Mouse (Mus musculus) limb, embryonic 13.5 days (tissue): ENCODE measurements around the gene Crispld2. TPM values are rescaled to one million over a fixed set of nuclear protein-coding genes. Genes with fewer than 3 reads are reported as not detected.
A peak's percentile ranks its signal among the peaks of the same experiment; 100 is the strongest.

Experiments
- ATAC-seq: fragments of 200-750 bp; cut with Nextera tagmentation; 2 replicates; pipeline ENCODE4 v1.8.0; 2017; ENCODE audit warnings: low read depth, moderate number of reproducible peaks, moderate TSS enrichment; ENCODE audit not compliant: low FRiP score
- H3K27ac ChIP-seq: fragments of 300-500 bp; sonication (generic); 2 replicates; pipeline ENCODE4 v1.5.1; 2015; ENCODE audit warnings: inconsistent platforms, mild to moderate bottlenecking, moderate library complexity
- H3K27me3 ChIP-seq: fragments of 300-500 bp; sonication (generic); 2 replicates; pipeline ENCODE4 v1.6.1; 2015; ENCODE audit warnings: mild to moderate bottlenecking, inconsistent platforms
- H3K36me3 ChIP-seq: fragments of 300-500 bp; sonication (generic); 2 replicates; pipeline ENCODE4 v1.6.1; 2015; ENCODE audit warnings: inconsistent platforms, mild to moderate bottlenecking, moderate library complexity
- H3K4me1 ChIP-seq: fragments of 300-500 bp; sonication (generic); 2 replicates; pipeline ENCODE4 v1.6.1; 2015; ENCODE audit warnings: inconsistent platforms
- H3K4me2 ChIP-seq: fragments of 300-500 bp; sonication (generic); replicated peaks from 2 replicates; pipeline ENCODE4 v1.6.1; 2015; ENCODE audit warnings: inconsistent platforms, mild to moderate bottlenecking, moderate library complexity
- H3K4me3 ChIP-seq: fragments of 300-500 bp; sonication (generic); 2 replicates; pipeline ENCODE4 v1.5.1; 2015; ENCODE audit warnings: moderate library complexity, mild to moderate bottlenecking, inconsistent platforms
- H3K9ac ChIP-seq: fragments of 300-500 bp; sonication (generic); 2 replicates; pipeline ENCODE4 v1.6.1; 2015; ENCODE audit warnings: mild to moderate bottlenecking, inconsistent platforms
- H3K9me3 ChIP-seq: fragments of 300-500 bp; sonication (generic); 2 replicates; pipeline ENCODE4 v1.6.1; 2016; ENCODE audit warnings: inconsistent platforms
- WGBS: fragments of 180-500 bp; shearing (Covaris S2); methylation state at CpG from one replicate; pipeline ENCODE4 v1.1.7; 2015; 5-methylcytosine and 5-hydroxymethylcytosine counted together
- polyA plus RNA-seq: library from polyadenylated mRNA; unstranded; fragments of >200 nt; fragmentation: Nextera tagmentation; extraction: Ambion mirVana; gene quantifications from 2 replicates; pipeline ENCODE4 v1.2.1, GENCODE M21; 2015

Crispld2 gene
- polyA plus RNA-seq, 1 experiment from 2014 or later = 7.1 TPM

DNA sequence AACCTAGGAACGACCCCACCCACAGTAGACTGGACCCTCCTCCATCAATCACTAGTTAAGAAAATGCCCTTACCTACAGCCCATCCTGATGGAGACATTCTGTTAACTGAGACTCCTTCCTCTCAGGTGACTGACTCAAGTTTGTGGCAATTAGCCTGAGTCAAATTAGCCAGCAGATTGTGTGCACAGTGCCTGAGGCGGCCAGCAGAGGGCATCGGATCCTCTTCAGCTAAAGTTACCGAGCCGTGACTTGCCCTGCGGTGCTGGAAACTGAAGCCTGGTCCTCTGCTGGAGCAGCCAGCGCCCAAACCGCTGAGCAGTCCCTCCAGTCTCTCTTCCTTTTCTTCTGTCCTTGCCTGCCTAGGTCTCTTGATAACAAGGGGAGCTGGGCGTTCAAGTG, 24.8 kb upstream of the Crispld2 start:
- H3K9me3 ChIP-seq = peaks cover 10% of the 10 kb centered on the region
- WGBS = 87% methylated on average over 9 of the region's 9 CpGs
- H3K27me3 ChIP-seq = no peaks in the 10 kb centered on the region
- peaks cover 10% of the 10 kb centered on the region; the same call in 1 of the 2 replicates for H3K4me1 ChIP-seq
- no peak overlapping the region for H3K4me3 ChIP-seq
- H3K27ac ChIP-seq = no peak overlapping the region
- no peaks in the 10 kb centered on the region for H3K36me3 ChIP-seq
- H3K4me2 ChIP-seq = no peak overlapping the region
- ATAC-seq = no peak
- H3K9ac ChIP-seq = no peak overlapping the region

DNA sequence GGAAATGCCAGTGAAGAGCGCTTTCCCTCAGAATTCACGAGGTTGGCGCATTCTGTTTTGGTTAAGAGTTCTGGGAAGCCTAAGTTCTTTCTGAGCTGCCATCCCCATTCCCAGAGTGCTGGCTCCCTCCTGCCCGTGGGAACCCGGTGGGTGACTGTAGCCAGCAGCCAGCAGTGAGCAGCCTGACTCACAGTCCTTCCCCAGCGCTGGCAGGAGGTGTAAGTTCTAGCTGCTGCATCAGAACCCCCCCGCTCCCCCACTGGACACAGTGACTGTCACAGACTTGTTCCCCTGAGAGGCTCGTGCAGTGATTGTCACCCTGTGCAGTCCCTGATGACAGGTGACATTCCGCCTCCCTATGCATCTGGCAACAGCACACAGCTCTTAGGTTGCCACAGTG, 22.1 kb upstream of the Crispld2 start:
- Histone ChIP-seq H3K36me3 (no peaks in the 10 kb centered on the region), H3K4me2 (no peak overlapping the region), H3K9me3 (peaks cover 10% of the 10 kb centered on the region), H3K4me3 (no peak overlapping the region), H3K4me1 (peaks cover 16% of the 10 kb centered on the region), H3K27ac (no peak overlapping the region), H3K27me3 (no peaks in the 10 kb centered on the region), H3K9ac (no peak overlapping the region)
- WGBS = 78% methylated on average over 9 of the region's 9 CpGs
- no peak for ATAC-seq

DNA sequence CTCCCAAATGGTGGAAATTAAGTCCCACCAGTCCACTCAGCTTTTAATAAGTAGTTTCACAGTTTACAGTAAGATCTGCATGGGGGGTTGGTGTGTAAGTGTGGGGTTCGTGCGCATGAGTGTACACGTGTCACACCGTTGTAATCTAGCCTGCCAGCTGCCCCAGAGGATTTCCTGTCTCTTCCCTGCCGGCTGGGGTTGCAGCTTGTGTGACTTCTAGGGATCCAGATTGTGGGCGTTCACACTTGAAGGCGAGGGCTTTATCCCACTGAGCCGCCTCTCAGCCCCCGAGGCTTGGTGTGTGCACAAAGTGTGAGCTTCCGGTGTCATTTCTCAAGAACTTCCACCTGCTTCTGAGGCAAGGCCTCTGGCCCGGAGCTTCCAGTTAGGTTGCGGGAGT, 19.7 kb upstream of the Crispld2 start:
- no peaks in the 10 kb centered on the region for H3K36me3 ChIP-seq

GRCm38 (mm10) chr8:119978770-119979381, 13.4 kb upstream of the Crispld2 start:
- no peaks in the 10 kb centered on the region for H3K27me3 ChIP-seq
- H3K4me1 ChIP-seq = peaks cover 10% of the 10 kb centered on the region; the same call in 1 of the 2 replicates
- no peak overlapping the region for H3K4me2 ChIP-seq
- no peaks in the 10 kb centered on the region for H3K36me3 ChIP-seq
- no peak overlapping the region for H3K9ac ChIP-seq
- ATAC-seq = no peak
- no peak overlapping the region for H3K27ac ChIP-seq
- H3K9me3 ChIP-seq = no peaks in the 10 kb centered on the region
- WGBS = 65% methylated on average over 11 of the region's 11 CpGs
- H3K4me3 ChIP-seq = no peak overlapping the region

More for the DNA sequence above, 19.7 kb upstream of the Crispld2 start:
- 44% methylated on average over 12 of the region's 12 CpGs for WGBS
- Histone ChIP-seq H3K9me3 (peaks cover 3% of the 10 kb centered on the region; the same call in 1 of the 2 replicates), H3K27ac (no peak overlapping the region), H3K4me1 (peaks cover 16% of the 10 kb centered on the region), H3K27me3 (no peaks in the 10 kb centered on the region), H3K4me2 (no peak overlapping the region), H3K9ac (no peak overlapping the region), H3K4me3 (no peak overlapping the region)
- ATAC-seq = no peak

- Histone ChIP-seq H3K4me1 (0 out of 2 replicates have a peak, but pooled peaks cover 3% of the 10 kb centered on the region), H3K36me3 (no peaks in the 10 kb centered on the region), H3K9ac (no peak overlapping the region), H3K4me2 (no peak overlapping the region), H3K27ac (no peak overlapping the region), H3K27me3 (no peaks in the 10 kb centered on the region), H3K4me3 (no peak overlapping the region), H3K9me3 (no peaks in the 10 kb centered on the region)
- WGBS = 81% methylated on average over 4 of the region's 4 CpGs
- no peak for ATAC-seq
Measured at GRCm38 (mm10) chr8:119981253-119981652, 11.0 kb upstream of the Crispld2 start.

DNA sequence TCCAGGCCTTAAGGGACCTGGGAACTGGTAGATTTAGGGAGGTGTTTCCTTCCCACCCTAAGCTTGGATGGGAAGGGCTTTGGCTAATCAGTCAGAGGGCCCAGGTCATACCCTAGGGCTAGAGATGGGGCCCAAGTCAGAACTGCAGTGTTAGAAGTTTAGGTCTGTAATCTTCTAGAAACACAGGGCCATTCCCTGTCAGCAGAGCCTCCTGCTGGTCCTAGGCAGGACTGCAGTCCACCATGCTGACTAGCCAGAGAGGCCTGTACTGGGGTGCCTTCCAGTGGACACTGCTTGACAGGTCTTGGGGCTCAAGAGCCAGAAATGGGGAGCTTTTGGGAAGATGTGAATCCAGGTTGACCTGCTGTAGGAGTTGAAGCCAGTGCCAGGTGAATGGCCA, 8.2 kb upstream of the Crispld2 start:
- Histone ChIP-seq H3K4me1 (0 out of 2 replicates have a peak, but pooled peaks cover under 1% of the 10 kb centered on the region), H3K9me3 (no peaks in the 10 kb centered on the region), H3K9ac (no peak overlapping the region), H3K4me2 (no peak overlapping the region), H3K4me3 (no peak overlapping the region), H3K36me3 (no peaks in the 10 kb centered on the region), H3K27me3 (no peaks in the 10 kb centered on the region), H3K27ac (no peak overlapping the region)
- ATAC-seq = no peak

- WGBS = 60% methylated on average over 5 of the region's 5 CpGs
- Histone ChIP-seq H3K9ac (no peak overlapping the region), H3K36me3 (no peaks in the 10 kb centered on the region), H3K4me3 (no peak overlapping the region), H3K4me2 (no peak overlapping the region), H3K27ac (no peak overlapping the region), H3K27me3 (peaks cover 5% of the 10 kb centered on the region), H3K4me1 (no peaks in the 10 kb centered on the region), H3K9me3 (no peaks in the 10 kb centered on the region)
- ATAC-seq = no peak
Measured at GRCm38 (mm10) chr8:119986174-119986573, 6.1 kb upstream of the Crispld2 start.

GRCm38 (mm10) chr8:119988087-119988486, 4.2 kb upstream of the Crispld2 start:
- Histone ChIP-seq H3K4me2 (no peak overlapping the region), H3K27ac (no peak overlapping the region), H3K4me3 (no peak overlapping the region), H3K9ac (no peak overlapping the region; the same call in 1 of the 2 replicates), H3K4me1 (peaks cover 12% of the 10 kb centered on the region), H3K9me3 (no peaks in the 10 kb centered on the region), H3K27me3 (peaks cover 20% of the 10 kb centered on the region), H3K36me3 (no peaks in the 10 kb centered on the region)
- WGBS = 72% methylated on average over 15 of the region's 15 CpGs
- ATAC-seq = no peak

GRCm38 (mm10) chr8:119994114-119994513, 1.9 kb downstream of the Crispld2 start:
- Histone ChIP-seq H3K27me3 (peaks cover 29% of the 10 kb centered on the region), H3K9me3 (no peaks in the 10 kb centered on the region), H3K27ac (no peak overlapping the region), H3K4me1 (peaks cover 38% of the 10 kb centered on the region), H3K9ac (0 out of 2 replicates have a peak overlapping the region, but pooled peaks have one; percentile 8), H3K4me3 (no peak overlapping the region), H3K4me2 (peak overlapping the region; percentile 74), H3K36me3 (no peaks in the 10 kb centered on the region)
- ATAC-seq = peak; percentile 41; the same call in 1 of the 2 replicates
- 42% methylated on average over 7 of the region's 7 CpGs for WGBS

GRCm38 (mm10) chr8:119994556-119994955, 2.3 kb downstream of the Crispld2 start:
- H3K4me1 ChIP-seq = peaks cover 38% of the 10 kb centered on the region
- no peaks in the 10 kb centered on the region for H3K9me3 ChIP-seq
- H3K27me3 ChIP-seq = peaks cover 29% of the 10 kb centered on the region
- no peak overlapping the region for H3K9ac ChIP-seq
- WGBS = 21% methylated on average over 6 of the region's 6 CpGs
- no peaks in the 10 kb centered on the region for H3K36me3 ChIP-seq
- H3K4me2 ChIP-seq = peak overlapping the region; percentile 74
- no peak overlapping the region for H3K4me3 ChIP-seq
- ATAC-seq = no peak
- no peak overlapping the region for H3K27ac ChIP-seq

DNA sequence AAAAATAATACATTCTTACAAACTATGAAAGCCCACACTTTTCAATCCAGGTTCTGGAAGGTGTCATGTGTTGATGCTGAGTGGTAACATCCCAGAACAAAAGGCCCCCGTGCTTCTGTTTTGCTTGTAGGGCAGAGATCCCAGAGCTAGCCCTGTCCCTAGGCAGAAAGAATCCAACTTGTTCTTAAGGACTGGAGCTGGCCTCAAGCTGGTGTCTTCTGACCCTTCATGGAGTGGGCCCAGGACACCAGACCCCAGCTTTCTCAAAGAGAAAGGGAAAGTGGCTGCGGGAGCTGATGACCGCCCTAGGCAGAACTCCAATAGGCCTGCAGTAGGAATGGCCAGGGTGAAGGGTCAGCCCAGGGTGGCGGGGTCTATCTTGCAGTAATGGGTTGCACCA, 5.0 kb downstream of the Crispld2 start:
- 82% methylated on average over 4 of the region's 4 CpGs for WGBS
- ATAC-seq = no peak
- no peaks in the 10 kb centered on the region for H3K9me3 ChIP-seq
- H3K36me3 ChIP-seq = no peaks in the 10 kb centered on the region
- peaks cover 46% of the 10 kb centered on the region for H3K4me1 ChIP-seq
- no peak overlapping the region for H3K4me2 ChIP-seq
- H3K27ac ChIP-seq = no peak overlapping the region
- H3K27me3 ChIP-seq = peaks cover 18% of the 10 kb centered on the region
- no peak overlapping the region for H3K9ac ChIP-seq
- H3K4me3 ChIP-seq = no peak overlapping the region

GRCm38 (mm10) chr8:120000461-120000860, 8.2 kb downstream of the Crispld2 start:
- Histone ChIP-seq H3K9ac (0 out of 2 replicates have a peak overlapping the region, but pooled peaks have one; percentile 25), H3K9me3 (no peaks in the 10 kb centered on the region), H3K4me2 (no peak overlapping the region), H3K4me3 (no peak overlapping the region), H3K27ac (peak overlapping the region; percentile 58; the same call in 1 of the 2 replicates), H3K36me3 (no peaks in the 10 kb centered on the region), H3K27me3 (no peaks in the 10 kb centered on the region), H3K4me1 (peaks cover 41% of the 10 kb centered on the region)
- WGBS = 56% methylated on average over 8 of the region's 8 CpGs
- ATAC-seq = no peak

GRCm38 (mm10) chr8:120001712-120002111, 9.5 kb downstream of the Crispld2 start:
- H3K9me3 ChIP-seq = no peaks in the 10 kb centered on the region
- no peaks in the 10 kb centered on the region for H3K27me3 ChIP-seq
- no peaks in the 10 kb centered on the region for H3K36me3 ChIP-seq
- peaks cover 48% of the 10 kb centered on the region for H3K4me1 ChIP-seq
- no peak overlapping the region for H3K9ac ChIP-seq
- no peak overlapping the region for H3K4me3 ChIP-seq
- no peak overlapping the region for H3K4me2 ChIP-seq
- ATAC-seq = no peak
- 73% methylated on average over 7 of the region's 7 CpGs for WGBS
- H3K27ac ChIP-seq = no peak overlapping the region
